Mouse (Mus musculus): ENCODE measurements around the gene Wasl. TPM values are rescaled to one million over a fixed set of nuclear protein-coding genes. Genes with fewer than 3 reads are reported as not detected.
A peak's percentile ranks its signal among the peaks of the same experiment; 100 is the strongest.

Wasl gene
- polyA plus RNA-seq, 1 experiment, result 48.7 TPM

DNA sequence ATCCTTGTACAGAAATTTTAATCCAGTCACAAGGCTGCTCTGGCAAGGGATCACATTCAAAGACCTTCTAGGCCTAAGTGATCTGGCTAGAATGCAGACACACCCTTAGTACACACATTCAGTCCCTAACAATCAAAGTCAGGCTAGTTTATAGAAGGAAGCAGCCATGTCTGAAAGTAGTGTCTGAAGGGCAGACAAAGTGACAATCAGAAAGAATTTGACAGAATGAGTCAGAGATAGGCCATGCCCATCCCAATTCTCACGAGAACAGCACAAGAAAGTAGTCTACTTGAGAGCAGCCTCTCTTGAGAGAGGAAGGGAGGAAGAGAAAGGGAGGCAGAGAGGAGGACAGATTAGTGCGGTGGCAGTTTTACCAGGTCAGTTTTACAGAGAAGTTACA, 42.7 kb downstream of the Wasl start:
- no peak overlapping the region for H3K27ac ChIP-seq (ENCODE audit: insufficient read depth, low read length)
- 88% methylated on average over 2 of the region's 2 CpGs for WGBS
- H3K4me1 ChIP-seq (ENCODE audit: control insufficient read depth, insufficient read depth, low read length), result peaks cover 3% of the 10 kb centered on the region; the same call in 1 of the 2 replicates
- no peak overlapping the region for H3K4me3 ChIP-seq (replicated peaks; ENCODE audit: insufficient read depth, low read depth, low read length)
- no peak for DNase-seq
- H3K27me3 ChIP-seq (ENCODE audit: control insufficient read depth, insufficient read depth, low read length), result no peaks in the 10 kb centered on the region
- TF ChIP-seq POLR2A (IDR thresholded peaks at IDR 0.05; ENCODE audit: borderline replicate concordance, insufficient read depth, low read length) (no peak), CTCF (IDR thresholded peaks at IDR 0.05; ENCODE audit: borderline replicate concordance, insufficient read depth, low read depth, low read length) (no peak)

- DNase-seq, result no peak
- TF ChIP-seq CTCF (IDR thresholded peaks at IDR 0.05; ENCODE audit: borderline replicate concordance, insufficient read depth, low read depth, low read length) (no peak), POLR2A (IDR thresholded peaks at IDR 0.05; ENCODE audit: borderline replicate concordance, insufficient read depth, low read length) (no peak)
- no peaks in the 10 kb centered on the region for H3K27me3 ChIP-seq (ENCODE audit: control insufficient read depth, insufficient read depth, low read length)
- H3K4me3 ChIP-seq (replicated peaks; ENCODE audit: insufficient read depth, low read depth, low read length), result no peak overlapping the region
- WGBS, result 61% methylated on average over 2 of the region's 2 CpGs
- H3K27ac ChIP-seq (ENCODE audit: insufficient read depth, low read length), result no peak overlapping the region
- peaks cover 6% of the 10 kb centered on the region; the same call in 1 of the 2 replicates for H3K4me1 ChIP-seq (ENCODE audit: control insufficient read depth, insufficient read depth, low read length)
These were observed 43.9 kb downstream of the Wasl start for GRCm38 (mm10) chr6:24620936-24621335.

GRCm38 (mm10) chr6:24619285-24620045, 45.3 kb downstream of the Wasl start:
- DNase-seq, result no peak
- H3K27ac ChIP-seq (ENCODE audit: insufficient read depth, low read length), result no peak overlapping the region
- no peak overlapping the region for H3K4me3 ChIP-seq (replicated peaks; ENCODE audit: insufficient read depth, low read depth, low read length)
- 70% methylated on average over 6 of the region's 6 CpGs for WGBS
- no peaks in the 10 kb centered on the region for H3K27me3 ChIP-seq (ENCODE audit: control insufficient read depth, insufficient read depth, low read length)
- H3K4me1 ChIP-seq (ENCODE audit: control insufficient read depth, insufficient read depth, low read length), result peaks cover 10% of the 10 kb centered on the region
- TF ChIP-seq CTCF (IDR thresholded peaks at IDR 0.05; ENCODE audit: borderline replicate concordance, insufficient read depth, low read depth, low read length) (no peak), POLR2A (IDR thresholded peaks at IDR 0.05; ENCODE audit: borderline replicate concordance, insufficient read depth, low read length) (no peak)

- H3K4me1 ChIP-seq (ENCODE audit: control insufficient read depth, insufficient read depth, low read length), result peaks cover 15% of the 10 kb centered on the region
- WGBS, result 11% methylated on average over 4 of the region's 4 CpGs
- peak overlapping the region; percentile 63; the same call in 1 of the 2 replicates for H3K27ac ChIP-seq (ENCODE audit: insufficient read depth, low read length)
- peak; percentile 69 to 83 for DNase-seq
- H3K27me3 ChIP-seq (ENCODE audit: control insufficient read depth, insufficient read depth, low read length), result no peaks in the 10 kb centered on the region
- H3K4me3 ChIP-seq (replicated peaks; ENCODE audit: insufficient read depth, low read depth, low read length), result no peak overlapping the region
- TF ChIP-seq POLR2A (IDR thresholded peaks at IDR 0.05; ENCODE audit: borderline replicate concordance, insufficient read depth, low read length), result no peak
- TF ChIP-seq CTCF (IDR thresholded peaks at IDR 0.05; ENCODE audit: borderline replicate concordance, insufficient read depth, low read depth, low read length), result no peak; the same call in 1 of the 2 replicates
These were observed 48.1 kb downstream of the Wasl start for GRCm38 (mm10) chr6:24616746-24617145.

- 6% methylated on average over 4 of the region's 4 CpGs for WGBS
- DNase-seq, result peak in 1 of 2 experiments; percentile 59
- H3K4me1 ChIP-seq (ENCODE audit: control insufficient read depth, insufficient read depth, low read length), result peaks cover 15% of the 10 kb centered on the region
These were observed 50.9 kb downstream of the Wasl start for GRCm38 (mm10) chr6:24613918-24614317.

DNA sequence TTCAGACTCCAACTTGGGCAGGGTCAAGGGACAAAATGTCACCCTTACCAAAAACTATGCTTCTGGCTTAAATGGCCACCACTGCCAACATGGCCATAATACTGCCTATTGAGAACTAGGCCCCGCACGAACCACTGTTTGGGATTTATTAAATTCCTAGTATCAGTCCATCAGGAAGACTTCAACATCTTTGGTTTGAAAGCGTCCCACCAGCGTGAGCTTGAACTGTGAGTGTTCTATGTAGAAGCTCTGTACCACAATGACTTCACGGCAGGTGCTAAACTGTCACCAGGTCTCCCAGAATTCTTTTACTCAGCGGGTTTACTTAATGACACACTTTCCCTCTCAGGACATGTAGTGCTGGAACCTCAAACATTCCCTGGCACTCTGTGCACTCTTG, 51.5 kb downstream of the Wasl start:
- DNase-seq, result no peak
- Histone ChIP-seq H3K4me3 (replicated peaks; ENCODE audit: insufficient read depth, low read depth, low read length) (no peak overlapping the region), H3K27ac (ENCODE audit: insufficient read depth, low read length) (no peak overlapping the region), H3K27me3 (ENCODE audit: control insufficient read depth, insufficient read depth, low read length) (no peaks in the 10 kb centered on the region), H3K4me1 (ENCODE audit: control insufficient read depth, insufficient read depth, low read length) (peaks cover 15% of the 10 kb centered on the region)
- 72% methylated on average over 6 of the region's 6 CpGs for WGBS
- no peak for TF ChIP-seq POLR2A (IDR thresholded peaks at IDR 0.05; ENCODE audit: borderline replicate concordance, insufficient read depth, low read length)
- no peak for TF ChIP-seq CTCF (IDR thresholded peaks at IDR 0.05; ENCODE audit: borderline replicate concordance, insufficient read depth, low read depth, low read length)

More at GRCm38 (mm10) chr6:24613918-24614317, 50.9 kb downstream of the Wasl start:
- H3K4me3 ChIP-seq (replicated peaks; ENCODE audit: insufficient read depth, low read depth, low read length), result no peak overlapping the region
- no peak for TF ChIP-seq CTCF (IDR thresholded peaks at IDR 0.05; ENCODE audit: borderline replicate concordance, insufficient read depth, low read depth, low read length)
- no peak for TF ChIP-seq POLR2A (IDR thresholded peaks at IDR 0.05; ENCODE audit: borderline replicate concordance, insufficient read depth, low read length)
- no peaks in the 10 kb centered on the region for H3K27me3 ChIP-seq (ENCODE audit: control insufficient read depth, insufficient read depth, low read length)
- no peak overlapping the region for H3K27ac ChIP-seq (ENCODE audit: insufficient read depth, low read length)

DNA sequence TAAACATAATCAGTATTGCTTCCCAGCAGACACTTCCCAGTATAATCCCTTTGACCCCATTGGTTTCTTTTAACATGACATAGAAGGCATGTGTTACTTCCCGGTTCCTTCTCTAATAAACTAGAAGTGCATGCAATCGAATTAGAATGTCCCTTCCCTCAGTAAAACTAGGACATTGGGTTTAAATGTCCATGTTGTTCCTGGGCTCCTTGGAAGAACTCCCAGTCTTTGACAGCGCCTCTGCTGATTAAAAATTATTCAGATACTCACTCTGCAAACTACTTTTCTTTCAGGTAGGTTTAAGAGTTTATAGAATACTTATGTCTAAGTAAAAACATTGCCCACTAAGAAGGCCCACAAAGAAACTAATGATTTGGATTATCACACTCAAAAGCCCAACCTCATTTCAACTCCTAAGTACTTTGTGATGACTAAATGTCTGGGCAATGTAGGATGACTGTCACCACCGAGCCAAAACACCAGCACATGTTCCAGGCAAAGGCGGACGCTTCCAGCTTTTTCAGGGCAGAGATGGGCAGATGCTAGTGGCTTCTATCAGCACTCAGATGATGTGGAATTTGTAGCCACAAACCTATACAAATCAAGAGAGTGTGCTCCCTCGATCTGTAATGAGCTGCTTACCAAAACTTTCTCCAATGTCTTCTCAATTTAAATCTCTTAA, 52.6 kb downstream of the Wasl start:
- whole genome bisulfite sequencing, result 44% methylated on average over 7 of the region's 7 CpGs
- Histone ChIP-seq H3K4me3 (replicated peaks; ENCODE audit: insufficient read depth, low read depth, low read length) (no peak overlapping the region), H3K4me1 (ENCODE audit: control insufficient read depth, insufficient read depth, low read length) (peaks cover 16% of the 10 kb centered on the region), H3K27ac (ENCODE audit: insufficient read depth, low read length) (no peak overlapping the region), H3K27me3 (ENCODE audit: control insufficient read depth, insufficient read depth, low read length) (no peaks in the 10 kb centered on the region)
- DNase-seq, result no peak
- TF ChIP-seq CTCF (IDR thresholded peaks at IDR 0.05; ENCODE audit: borderline replicate concordance, insufficient read depth, low read depth, low read length) (no peak), POLR2A (IDR thresholded peaks at IDR 0.05; ENCODE audit: borderline replicate concordance, insufficient read depth, low read length) (no peak)

All from cerebellum, adult 2 months (tissue).